Mouse (Mus musculus): Measurements from ENCODE around the gene Ccdc6.

- TF ChIP-seq CTCF (IDR thresholded peaks at IDR 0.05; ENCODE audit: low read depth) (no peak), EP300 (optimal IDR thresholded peaks at IDR 0.05) (no peak)
These were observed 3.1 kb upstream of the Ccdc6 start for GRCm38 (mm10) chr10:70093782-70094181.

Data from stomach, postnatal 0 days (tissue).